Mouse (Mus musculus): ENCODE results near the gene Btn1a1. TPM values are rescaled to one million over a fixed set of nuclear protein-coding genes. Genes with fewer than 3 reads are reported as not detected.

Gene Btn1a1
- polyA plus RNA-seq, 1 experiment from 2014 or later: 0.14 TPM

- H3K27ac ChIP-seq (ENCODE audit: low read length): no peak overlapping the region
These were observed 54.1 kb downstream of the Btn1a1 start for GRCm38 (mm10) chr13:23411311-23412210.

GRCm38 (mm10) chr13:23410632-23411031 lies 55.1 kb downstream of the Btn1a1 start:
- Histone ChIP-seq H3K4me2 (replicated peaks; ENCODE audit: low read depth, low read length) (no peak overlapping the region), H3K9me3 (ENCODE audit: low read length) (no peaks in the 10 kb centered on the region), H3K4me1 (ENCODE audit: insufficient read depth, low read depth, low read length) (peaks cover 3% of the 10 kb centered on the region; the same call in 1 of the 2 replicates), H3K36me3 (ENCODE audit: insufficient read depth, low read length) (no peaks in the 10 kb centered on the region), H3K9ac (replicated peaks; ENCODE audit: low read depth) (no peak overlapping the region), H3K27me3 (replicated peaks; ENCODE audit: insufficient read depth, low read length) (no peaks in the 10 kb centered on the region), H3K27ac (ENCODE audit: low read length) (no peak overlapping the region), H3K4me3 (ENCODE audit: low read depth, low read length) (no peak overlapping the region)
- no peak for ATAC-seq
- TF ChIP-seq CTCF (IDR thresholded peaks at IDR 0.05): no peak
- TF ChIP-seq EP300 (IDR thresholded peaks at IDR 0.05): no peak
- WGBS: 54% methylated on average over 9 of the region's 9 CpGs
- no peak for DNase-seq (ENCODE audit: low spot score)

More at GRCm38 (mm10) chr13:23411311-23412210, 54.1 kb downstream of the Btn1a1 start:
- DNase-seq (ENCODE audit: low spot score) (no peak), ATAC-seq (no peak)
- Histone ChIP-seq H3K4me2 (replicated peaks; ENCODE audit: low read depth, low read length) (peak overlapping the region; percentile 43), H3K9ac (replicated peaks; ENCODE audit: low read depth) (no peak overlapping the region), H3K36me3 (ENCODE audit: insufficient read depth, low read length) (no peaks in the 10 kb centered on the region), H3K4me3 (ENCODE audit: low read depth, low read length) (peak overlapping the region; percentile 10; the same call in 1 of the 2 replicates), H3K9me3 (ENCODE audit: low read length) (no peaks in the 10 kb centered on the region), H3K4me1 (ENCODE audit: insufficient read depth, low read depth, low read length) (peaks cover 3% of the 10 kb centered on the region; the same call in 1 of the 2 replicates), H3K27me3 (replicated peaks; ENCODE audit: insufficient read depth, low read length) (no peaks in the 10 kb centered on the region)
- TF ChIP-seq EP300 (IDR thresholded peaks at IDR 0.05): no peak
- TF ChIP-seq CTCF (IDR thresholded peaks at IDR 0.05): no peak
- WGBS: 8% methylated on average over 29 of the region's 29 CpGs

Other genes starting within 250 kb of the Btn1a1 start
- gene Vmn1r222, start 230.0 kb downstream of the Btn1a1 start, polyA plus RNA-seq (2015; fragmentation: Nextera tagmentation; extraction: Ambion mirVana): not detected in 2 replicates
- not detected in 2 replicates for gene Vmn1r223, start 218.8 kb downstream of the Btn1a1 start, polyA plus RNA-seq (2015; fragmentation: Nextera tagmentation; extraction: Ambion mirVana)
- gene Zfp322a, start 96.7 kb downstream of the Btn1a1 start, polyA plus RNA-seq (2015; fragmentation: Nextera tagmentation; extraction: Ambion mirVana): 27.1 and 30.9 TPM in 2 replicates
- 8.4 and 8.7 TPM in 2 replicates for gene Abt1, start 42.0 kb downstream of the Btn1a1 start, polyA plus RNA-seq (2015; fragmentation: Nextera tagmentation; extraction: Ambion mirVana)
- gene Btn2a2, start 23.0 kb upstream of the Btn1a1 start, polyA plus RNA-seq (2015; fragmentation: Nextera tagmentation; extraction: Ambion mirVana): 0.06 and 0.07 TPM in 2 replicates
- 5.5 and 7.0 TPM in 2 replicates for gene Hist1h4h, start 65.1 kb upstream of the Btn1a1 start, polyA plus RNA-seq (2015; fragmentation: Nextera tagmentation; extraction: Ambion mirVana)
- 1.3 and 1.7 TPM in 2 replicates for gene Hist1h2af, start 68.0 kb upstream of the Btn1a1 start, polyA plus RNA-seq (2015; fragmentation: Nextera tagmentation; extraction: Ambion mirVana)
- gene Hist1h3g, start 69.5 kb upstream of the Btn1a1 start, polyA plus RNA-seq (2015; fragmentation: Nextera tagmentation; extraction: Ambion mirVana): 0.30 and 0.80 TPM in 2 replicates
- gene Hist1h2bh, start 77.5 kb upstream of the Btn1a1 start, polyA plus RNA-seq (2015; fragmentation: Nextera tagmentation; extraction: Ambion mirVana): 0.12 TPM in 1 of 2 replicates, not detected in the other
- gene Hist1h3f, start 78.2 kb upstream of the Btn1a1 start, polyA plus RNA-seq (2015; fragmentation: Nextera tagmentation; extraction: Ambion mirVana): 0.32 and 0.33 TPM in 2 replicates
- 0.55 TPM in 1 of 2 replicates, not detected in the other for gene Hist1h4f, start 85.7 kb upstream of the Btn1a1 start, polyA plus RNA-seq (2015; fragmentation: Nextera tagmentation; extraction: Ambion mirVana)
- 0.11 TPM in 2 replicates for gene Hist1h1d, start 87.4 kb upstream of the Btn1a1 start, polyA plus RNA-seq (2015; fragmentation: Nextera tagmentation; extraction: Ambion mirVana)
- gene Hist1h3e, start 96.5 kb upstream of the Btn1a1 start, polyA plus RNA-seq (2015; fragmentation: Nextera tagmentation; extraction: Ambion mirVana): 1.6 and 1.7 TPM in 2 replicates
- 7.1 and 7.9 TPM in 2 replicates for gene Hist1h2ae, start 105.3 kb upstream of the Btn1a1 start, polyA plus RNA-seq (2015; fragmentation: Nextera tagmentation; extraction: Ambion mirVana)
- gene Hist1h2bg, start 105.5 kb upstream of the Btn1a1 start, polyA plus RNA-seq (2015; fragmentation: Nextera tagmentation; extraction: Ambion mirVana): 1.3 and 1.9 TPM in 2 replicates
- 0.48 and 0.87 TPM in 2 replicates for gene Hist1h2bf, start 108.3 kb upstream of the Btn1a1 start, polyA plus RNA-seq (2015; fragmentation: Nextera tagmentation; extraction: Ambion mirVana)
- gene Hist1h2ad, start 108.5 kb upstream of the Btn1a1 start, polyA plus RNA-seq (2015; fragmentation: Nextera tagmentation; extraction: Ambion mirVana): 0.49 and 0.57 TPM in 2 replicates
- 0.62 and 1.3 TPM in 2 replicates for gene Hist1h3d, start 109.9 kb upstream of the Btn1a1 start, polyA plus RNA-seq (2015; fragmentation: Nextera tagmentation; extraction: Ambion mirVana)
- gene Hist1h4d, start 115.7 kb upstream of the Btn1a1 start, polyA plus RNA-seq (2015; fragmentation: Nextera tagmentation; extraction: Ambion mirVana): 31.4 and 36.9 TPM in 2 replicates
- gene Hist1h2be, start 155.2 kb upstream of the Btn1a1 start, polyA plus RNA-seq (2015; fragmentation: Nextera tagmentation; extraction: Ambion mirVana): 0.44 and 0.86 TPM in 2 replicates
- 7.8 and 9.9 TPM in 2 replicates for gene Hist1h1e, start 156.7 kb upstream of the Btn1a1 start, polyA plus RNA-seq (2015; fragmentation: Nextera tagmentation; extraction: Ambion mirVana)
- 0.32 and 0.54 TPM in 2 replicates for gene Hist1h2ac, start 218.0 kb upstream of the Btn1a1 start, polyA plus RNA-seq (2015; fragmentation: Nextera tagmentation; extraction: Ambion mirVana)
- 67.5 and 69.5 TPM in 2 replicates for gene Hist1h2bc, start 218.3 kb upstream of the Btn1a1 start, polyA plus RNA-seq (2015; fragmentation: Nextera tagmentation; extraction: Ambion mirVana)
- 0.13 TPM in 1 of 2 replicates, not detected in the other for gene Hist1h1t, start 229.9 kb upstream of the Btn1a1 start, polyA plus RNA-seq (2015; fragmentation: Nextera tagmentation; extraction: Ambion mirVana)
- gene Hist1h4c, start 232.6 kb upstream of the Btn1a1 start, polyA plus RNA-seq (2015; fragmentation: Nextera tagmentation; extraction: Ambion mirVana): 3.7 and 3.9 TPM in 2 replicates
- 25.3 and 26.3 TPM in 2 replicates for gene Hfe, start 245.0 kb upstream of the Btn1a1 start, polyA plus RNA-seq (2015; fragmentation: Nextera tagmentation; extraction: Ambion mirVana)

Measured in lung, postnatal 0 days (tissue).